Mouse (Mus musculus): ENCODE data around the gene Gfod1. TPM values are rescaled to one million over a fixed set of nuclear protein-coding genes. Genes with fewer than 3 reads are reported as not detected.

Gfod1 gene
- polyA plus RNA-seq, 1 experiment from 2014 or later = 0.51 TPM

- peaks cover 47% of the 10 kb centered on the region for H3K4me1 ChIP-seq
- WGBS = 79% methylated on average over 22 of the region's 22 CpGs
- H3K27ac ChIP-seq (replicated peaks) = no peak overlapping the region
- H3K4me3 ChIP-seq = no peak overlapping the region
- no peak for ATAC-seq (ENCODE audit: extremely low read depth, insufficient number of reproducible peaks, low FRiP score, low TSS enrichment)
- peaks cover 26% of the 10 kb centered on the region for H3K27me3 ChIP-seq (replicated peaks)
- peaks cover 7% of the 10 kb centered on the region; the same call in 1 of the 2 replicates for H3K36me3 ChIP-seq
- H3K9ac ChIP-seq = no peak overlapping the region
- 0 out of 2 replicates have a peak overlapping the region, but pooled peaks have one; percentile 13 for H3K4me2 ChIP-seq
- H3K9me3 ChIP-seq = no peaks in the 10 kb centered on the region
These were observed 103.5 kb downstream of the Gfod1 start for GRCm38 (mm10) chr13:43200473-43200872.

DNA sequence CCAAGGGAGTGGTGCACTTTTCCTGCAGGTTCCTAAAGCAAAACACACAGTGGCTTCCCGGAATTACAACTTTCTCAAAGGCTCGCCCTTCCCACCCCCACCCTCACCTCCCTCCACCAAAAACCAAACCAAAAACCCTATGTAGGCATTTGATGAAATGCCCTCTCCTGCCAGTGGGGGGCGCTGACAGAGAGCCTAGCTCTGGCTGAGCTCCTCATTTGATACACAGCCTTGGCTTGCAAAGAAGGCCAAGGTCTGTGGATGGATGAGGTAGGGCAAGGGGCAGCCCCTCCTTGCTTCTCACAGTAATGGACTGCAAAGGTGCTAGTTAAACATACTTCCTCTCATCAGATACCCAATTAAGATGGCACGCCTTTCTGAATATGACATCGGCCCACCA lies 104.2 kb downstream of the Gfod1 start:
- no peak overlapping the region for H3K27ac ChIP-seq (replicated peaks)
- H3K27me3 ChIP-seq (replicated peaks) = peaks cover 26% of the 10 kb centered on the region
- no peak for ATAC-seq (ENCODE audit: extremely low read depth, insufficient number of reproducible peaks, low FRiP score, low TSS enrichment)
- WGBS = 74% methylated on average over 5 of the region's 5 CpGs
- H3K9ac ChIP-seq = no peak overlapping the region
- H3K36me3 ChIP-seq = peaks cover 7% of the 10 kb centered on the region; the same call in 1 of the 2 replicates
- no peak overlapping the region for H3K4me3 ChIP-seq
- H3K4me2 ChIP-seq = no peak overlapping the region
- peaks cover 52% of the 10 kb centered on the region for H3K4me1 ChIP-seq
- H3K9me3 ChIP-seq = no peaks in the 10 kb centered on the region

DNA sequence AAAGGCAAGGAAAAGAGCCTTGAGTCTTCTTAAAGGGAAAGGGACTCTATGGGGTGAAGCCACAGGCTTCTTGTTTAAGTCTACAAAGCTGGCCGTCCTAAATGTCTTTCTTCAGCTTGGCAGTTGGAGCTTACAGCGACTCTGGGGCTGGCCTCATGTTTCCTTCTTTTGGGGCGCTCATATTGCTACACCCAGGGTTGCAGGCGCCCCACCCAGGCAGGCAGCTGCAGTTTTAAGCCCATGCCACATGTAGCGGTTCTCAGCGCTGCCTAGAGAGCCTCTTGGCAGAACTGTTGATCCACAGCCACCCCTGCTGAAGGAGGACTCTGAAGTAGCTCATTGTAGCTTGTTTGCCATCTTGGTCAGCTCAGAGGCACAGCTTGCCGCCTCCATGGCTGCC lies 104.7 kb downstream of the Gfod1 start:
- Histone ChIP-seq H3K4me1 (peaks cover 54% of the 10 kb centered on the region), H3K9me3 (no peaks in the 10 kb centered on the region)

DNA sequence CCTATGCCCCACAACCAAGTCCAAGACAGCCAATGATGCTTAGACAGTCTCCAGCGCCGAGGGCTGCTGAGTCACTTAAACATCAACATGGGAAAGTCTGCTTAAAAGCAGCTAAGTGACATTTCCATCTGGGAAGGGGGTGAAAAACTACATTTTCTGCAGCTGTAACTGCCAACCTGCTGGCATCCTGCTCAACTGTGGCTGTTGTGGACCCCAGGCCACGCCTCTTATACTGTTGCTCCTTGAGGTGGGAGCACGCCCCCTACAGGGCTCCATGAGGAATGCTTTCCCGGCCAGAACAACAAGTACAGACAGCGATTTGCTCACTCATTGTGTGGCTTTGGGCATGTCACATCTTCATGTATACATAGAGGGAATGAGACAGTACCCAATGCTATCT lies 106.8 kb downstream of the Gfod1 start:
- H3K4me1 ChIP-seq = peaks cover 60% of the 10 kb centered on the region
- H3K9me3 ChIP-seq = no peaks in the 10 kb centered on the region
- H3K27me3 ChIP-seq (replicated peaks) = peaks cover 26% of the 10 kb centered on the region
- 52% methylated on average over 6 of the region's 6 CpGs for WGBS
- peak overlapping the region; percentile 77 for H3K27ac ChIP-seq (replicated peaks)
- no peak overlapping the region for H3K4me3 ChIP-seq
- no peak for ATAC-seq (ENCODE audit: extremely low read depth, insufficient number of reproducible peaks, low FRiP score, low TSS enrichment)
- peaks cover 7% of the 10 kb centered on the region; the same call in 1 of the 2 replicates for H3K36me3 ChIP-seq
- no peak overlapping the region for H3K9ac ChIP-seq
- no peak overlapping the region for H3K4me2 ChIP-seq

More for the DNA sequence above, 104.7 kb downstream of the Gfod1 start:
- Histone ChIP-seq H3K36me3 (peaks cover 7% of the 10 kb centered on the region; the same call in 1 of the 2 replicates), H3K4me3 (no peak overlapping the region), H3K27me3 (replicated peaks) (peaks cover 26% of the 10 kb centered on the region), H3K27ac (replicated peaks) (no peak overlapping the region), H3K4me2 (no peak overlapping the region), H3K9ac (no peak overlapping the region)
- WGBS = 84% methylated on average over 7 of the region's 7 CpGs
- ATAC-seq (ENCODE audit: extremely low read depth, insufficient number of reproducible peaks, low FRiP score, low TSS enrichment) = no peak

DNA sequence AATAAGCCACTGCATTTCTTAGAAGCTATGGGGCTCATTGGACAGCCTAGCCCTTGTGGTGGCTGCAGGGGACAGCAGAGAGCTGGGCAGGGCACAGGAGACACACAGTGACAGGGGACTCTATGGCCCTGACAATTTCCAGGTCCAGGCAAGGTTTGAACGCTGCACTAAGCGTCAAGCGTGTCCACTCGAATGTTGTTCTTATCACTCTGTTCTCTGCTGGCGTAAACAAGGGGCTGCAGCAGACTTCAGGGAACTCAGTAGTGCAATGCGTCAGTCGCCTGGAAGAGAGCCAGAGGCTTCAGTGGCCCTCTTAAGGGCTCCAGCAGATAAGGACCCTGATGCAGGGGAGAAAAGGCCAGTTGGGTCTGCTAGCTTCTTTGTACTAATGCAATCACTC lies 108.0 kb downstream of the Gfod1 start:
- ATAC-seq (ENCODE audit: extremely low read depth, insufficient number of reproducible peaks, low FRiP score, low TSS enrichment) = peak; percentile 56; the same call in 1 of the 2 replicates
- Histone ChIP-seq H3K4me2 (peak overlapping the region; percentile 33), H3K9me3 (no peaks in the 10 kb centered on the region), H3K27ac (replicated peaks) (peak overlapping the region; percentile 77), H3K36me3 (peaks cover 7% of the 10 kb centered on the region; the same call in 1 of the 2 replicates), H3K4me1 (peaks cover 71% of the 10 kb centered on the region), H3K4me3 (no peak overlapping the region), H3K27me3 (replicated peaks) (peaks cover 26% of the 10 kb centered on the region), H3K9ac (peak overlapping the region; percentile 56; the same call in 1 of the 2 replicates)
- WGBS = 3% methylated on average over 7 of the region's 7 CpGs

DNA sequence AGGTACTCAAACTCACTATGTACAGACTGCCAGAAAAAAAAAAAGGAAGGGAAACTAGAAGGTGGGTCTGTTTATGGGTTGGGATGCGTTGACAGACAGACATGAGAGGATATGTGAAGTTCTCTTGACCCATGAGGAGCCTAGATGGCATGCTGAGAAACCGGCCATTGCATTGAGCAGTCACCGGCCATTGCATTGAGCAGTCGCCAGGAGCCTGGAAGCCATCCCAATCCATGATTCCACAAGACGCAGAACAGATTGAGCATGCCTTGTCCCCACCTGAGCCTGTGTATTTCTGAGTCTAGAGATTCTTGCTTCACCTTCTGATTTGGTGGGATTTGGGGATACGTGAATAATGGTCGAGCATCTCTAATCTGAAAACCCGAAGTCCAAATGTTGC lies 110.0 kb downstream of the Gfod1 start:
- H3K27ac ChIP-seq (replicated peaks) = peak overlapping the region; percentile 82

DNA sequence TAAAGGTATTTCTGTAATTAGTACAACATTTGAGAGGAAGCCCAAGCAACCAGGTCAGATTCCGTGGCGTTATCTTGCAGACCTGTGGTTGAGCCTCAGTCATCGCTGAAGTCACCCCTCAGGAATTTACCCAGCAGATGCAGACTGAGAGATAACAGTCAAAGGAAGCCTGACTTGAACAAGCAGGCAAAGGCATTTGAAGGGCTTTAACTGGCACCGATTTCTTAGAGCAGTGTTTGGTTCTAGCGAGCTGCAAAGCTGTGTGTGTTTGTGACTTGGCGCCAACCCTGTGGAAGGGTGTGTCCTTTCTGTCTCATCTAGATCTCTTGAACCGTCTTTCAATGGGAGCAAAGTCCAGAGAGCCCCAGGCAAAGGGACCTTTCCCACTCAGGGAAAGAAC lies 110.7 kb downstream of the Gfod1 start:
- no peak for ATAC-seq (ENCODE audit: extremely low read depth, insufficient number of reproducible peaks, low FRiP score, low TSS enrichment)
- Histone ChIP-seq H3K4me3 (no peak overlapping the region), H3K27me3 (replicated peaks) (peaks cover 4% of the 10 kb centered on the region; the same call in 1 of the 2 replicates), H3K9me3 (no peaks in the 10 kb centered on the region), H3K9ac (peak overlapping the region; percentile 52), H3K4me1 (peaks cover 73% of the 10 kb centered on the region), H3K27ac (replicated peaks) (peak overlapping the region; percentile 82), H3K4me2 (peak overlapping the region; percentile 32), H3K36me3 (no peaks in the 10 kb centered on the region)
- 6% methylated on average over 7 of the region's 7 CpGs for WGBS

More for the DNA sequence above, 110.0 kb downstream of the Gfod1 start:
- peaks cover 73% of the 10 kb centered on the region for H3K4me1 ChIP-seq
- no peaks in the 10 kb centered on the region for H3K36me3 ChIP-seq
- H3K4me2 ChIP-seq = no peak overlapping the region
- no peak overlapping the region for H3K9ac ChIP-seq
- no peaks in the 10 kb centered on the region for H3K9me3 ChIP-seq
- H3K4me3 ChIP-seq = no peak overlapping the region
- WGBS = 81% methylated on average over 8 of the region's 8 CpGs
- peaks cover 11% of the 10 kb centered on the region for H3K27me3 ChIP-seq (replicated peaks)
- ATAC-seq (ENCODE audit: extremely low read depth, insufficient number of reproducible peaks, low FRiP score, low TSS enrichment) = no peak

DNA sequence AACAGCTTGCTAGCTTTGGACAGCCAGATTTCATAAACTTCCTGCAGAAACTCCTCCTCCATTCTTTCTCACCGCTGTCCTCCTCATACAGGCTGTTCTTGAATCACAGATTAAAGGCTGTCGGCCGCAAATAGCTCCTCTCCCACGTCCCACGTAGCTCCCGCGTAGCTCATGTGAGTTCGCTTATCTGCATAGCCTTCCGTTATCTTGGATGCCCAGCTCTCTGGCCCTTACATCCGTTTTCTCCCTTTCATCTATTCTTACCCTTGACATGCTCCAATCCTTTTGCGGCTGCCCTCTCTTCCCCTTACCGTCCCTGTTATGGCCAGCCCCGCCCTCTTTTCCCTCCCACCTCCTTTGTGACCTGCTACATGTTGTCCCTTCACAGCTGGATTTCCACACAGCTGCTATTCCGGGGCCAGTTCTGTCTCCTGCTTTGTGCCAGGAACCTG lies 112.2 kb downstream of the Gfod1 start:
- Histone ChIP-seq H3K36me3 (no peaks in the 10 kb centered on the region), H3K4me1 (peaks cover 60% of the 10 kb centered on the region), H3K9ac (peak overlapping the region; percentile 66), H3K4me2 (peak overlapping the region; percentile 69), H3K27me3 (replicated peaks) (no peaks in the 10 kb centered on the region), H3K9me3 (no peaks in the 10 kb centered on the region), H3K4me3 (peak overlapping the region; percentile 46), H3K27ac (replicated peaks) (peak overlapping the region; percentile 82)
- ATAC-seq (ENCODE audit: extremely low read depth, insufficient number of reproducible peaks, low FRiP score, low TSS enrichment) = peak; percentile 38; the same call in 1 of the 2 replicates
- WGBS = under 1% methylated on average over 14 of the region's 14 CpGs

- 6% methylated on average over 1 of the region's 2 CpGs for WGBS
- ATAC-seq (ENCODE audit: extremely low read depth, insufficient number of reproducible peaks, low FRiP score, low TSS enrichment) = no peak
- peaks cover 55% of the 10 kb centered on the region for H3K4me1 ChIP-seq
- peak overlapping the region; percentile 46 for H3K4me3 ChIP-seq
- H3K9ac ChIP-seq = peak overlapping the region; percentile 66
- H3K27ac ChIP-seq (replicated peaks) = peak overlapping the region; percentile 82
- H3K9me3 ChIP-seq = no peaks in the 10 kb centered on the region
- H3K27me3 ChIP-seq (replicated peaks) = no peaks in the 10 kb centered on the region
- no peaks in the 10 kb centered on the region for H3K36me3 ChIP-seq
- H3K4me2 ChIP-seq = peak overlapping the region; percentile 69
These were observed 112.7 kb downstream of the Gfod1 start for GRCm38 (mm10) chr13:43191290-43191689.

DNA sequence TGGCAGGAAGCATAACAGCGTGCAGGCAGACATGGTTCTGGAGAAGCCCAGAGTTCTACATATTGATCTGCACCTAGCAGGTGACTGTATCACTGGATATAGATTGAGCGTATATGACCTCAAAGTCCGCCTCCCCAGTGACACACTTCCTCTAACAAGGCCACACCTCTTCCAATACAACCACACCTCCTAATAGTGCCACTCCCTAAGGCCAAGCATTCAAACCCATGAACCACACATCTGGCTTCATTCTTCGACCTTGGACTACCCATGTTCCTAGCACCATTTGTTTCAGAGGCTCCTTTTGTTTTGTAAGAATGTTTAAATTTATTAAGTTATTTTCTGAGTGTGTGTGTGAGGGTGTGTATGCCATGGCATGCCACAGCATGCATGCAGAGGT lies 116.2 kb downstream of the Gfod1 start:
- Histone ChIP-seq H3K4me1 (peaks cover 40% of the 10 kb centered on the region), H3K27me3 (replicated peaks) (no peaks in the 10 kb centered on the region), H3K27ac (replicated peaks) (no peak overlapping the region), H3K36me3 (no peaks in the 10 kb centered on the region), H3K9ac (no peak overlapping the region), H3K4me3 (no peak overlapping the region), H3K4me2 (no peak overlapping the region), H3K9me3 (no peaks in the 10 kb centered on the region)
- 91% methylated on average over 4 of the region's 4 CpGs for WGBS
- no peak for ATAC-seq (ENCODE audit: extremely low read depth, insufficient number of reproducible peaks, low FRiP score, low TSS enrichment)

DNA sequence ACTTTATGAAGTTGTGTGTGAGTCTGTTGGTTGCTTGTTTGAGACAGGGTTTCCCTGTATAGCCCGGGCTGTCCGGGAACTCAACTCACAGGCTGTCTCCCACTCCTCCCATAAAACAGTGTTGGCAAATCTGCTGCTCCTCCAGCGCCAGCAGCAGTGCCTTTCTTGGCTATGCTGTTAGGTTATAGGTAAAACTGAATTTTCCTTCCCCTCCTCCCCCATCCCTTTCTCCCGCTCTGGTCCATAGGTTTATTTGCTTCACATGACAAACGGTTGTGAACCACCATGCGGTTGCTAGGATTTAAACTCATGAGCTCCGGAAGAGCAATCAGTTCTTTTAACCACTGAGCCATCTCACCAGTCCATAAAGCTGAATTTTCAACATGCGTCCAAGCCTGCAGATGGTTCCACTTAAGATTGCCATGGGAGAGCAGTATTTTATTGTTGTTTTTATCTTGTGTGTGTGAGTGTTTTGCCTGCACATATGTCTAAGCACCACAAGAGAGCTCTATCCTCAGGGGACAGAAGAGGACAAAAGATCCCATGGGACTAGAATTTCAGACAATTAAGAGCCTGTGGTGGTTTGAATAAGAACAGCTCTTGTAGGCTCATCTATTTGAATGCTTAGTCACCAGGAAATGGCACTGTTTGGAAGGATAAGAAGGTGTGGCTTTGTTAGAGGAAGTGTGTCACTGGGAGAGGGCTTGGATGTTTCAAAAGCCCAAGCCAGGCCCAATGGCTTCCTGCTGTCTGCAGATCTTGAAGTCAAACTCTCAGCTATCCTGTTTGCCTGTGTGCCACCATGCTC lies 120.5 kb downstream of the Gfod1 start:
- Histone ChIP-seq H3K36me3 (no peaks in the 10 kb centered on the region), H3K4me1 (peaks cover 30% of the 10 kb centered on the region), H3K4me3 (peak overlapping the region; percentile 44), H3K9ac (peak overlapping the region; percentile 62), H3K4me2 (peak overlapping the region; percentile 63), H3K27me3 (replicated peaks) (peaks cover 10% of the 10 kb centered on the region), H3K27ac (replicated peaks) (peak overlapping the region; percentile 48), H3K9me3 (no peaks in the 10 kb centered on the region)
- ATAC-seq (ENCODE audit: extremely low read depth, insufficient number of reproducible peaks, low FRiP score, low TSS enrichment) = no peak
- WGBS = 52% methylated on average over 8 of the region's 8 CpGs
